Mouse (Mus musculus) left cerebral cortex, adult 2 months (tissue): ENCODE data around the gene Lclat1. TPM values are rescaled to one million over a fixed set of nuclear protein-coding genes. Genes with fewer than 3 reads are reported as not detected.

ENCODE experiments used
- DNase-seq, 2 experiments: peaks; one replicate each; pipeline ENCODE4 v3.0.0; 2021 to 2022; ENCODE audit warnings: low spot score in 2 of 2, mixed read lengths in 1 of 2; ENCODE audit errors: extremely low spot score in 1 of 2
- H3K27ac ChIP-seq: fragments of 200-600 bp; 2 replicates; pipeline ENCODE4 v1.8.1; 2022
- H3K4me3 ChIP-seq: fragments of 200-600 bp; 2 replicates; pipeline ENCODE4 v1.8.1; 2022
- CTCF ChIP-seq: fragments of 200-600 bp; IDR thresholded peaks from 2 replicates; pipeline ENCODE4 v1.8.1; 2022; ENCODE audit warnings: antibody characterized with exemption, mild to moderate bottlenecking, moderate library complexity
- intact Hi-C: fragments of 180-260 bp; cut with DNase I; formaldehyde crosslinking; loops from one replicate; pipeline ENCODE4 v1.15.1; 2025
- total RNA-seq, 2 experiments: library from RNA; stranded (reverse); gene quantifications; 2 replicates each; pipeline ENCODE4 v1.2.3; 2021

Lclat1 gene
- total RNA-seq, 2 experiments from 2014 or later: 38.5 to 40.2 TPM

DNA sequence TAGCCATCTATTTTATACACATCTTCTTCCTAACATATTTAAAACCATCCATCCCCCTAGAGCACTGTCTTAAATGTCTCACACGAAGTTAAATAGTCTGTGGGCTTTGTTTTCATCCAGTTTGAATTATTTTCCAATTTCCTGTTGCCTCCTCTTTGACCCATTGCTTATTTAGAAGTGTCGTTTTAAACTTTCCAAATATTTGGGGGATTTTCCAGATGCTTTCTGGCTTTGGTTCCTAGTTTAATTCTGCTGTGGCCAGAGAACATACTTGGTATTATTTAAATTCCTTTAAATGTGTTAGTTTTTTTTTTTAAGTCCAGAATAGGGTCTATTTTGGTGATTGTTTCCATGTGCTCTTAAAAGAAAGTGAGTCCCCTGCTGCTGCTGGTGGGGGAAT lies 176.5 kb downstream of the Lclat1 start:
- TF ChIP-seq CTCF: no peak

More for the DNA sequence above, 176.5 kb downstream of the Lclat1 start:
- no peak overlapping the region for H3K4me3 ChIP-seq
- DNase-seq: no peak
- intact Hi-C loops: no loop called here
- H3K27ac ChIP-seq: no peak overlapping the region

Other genes starting within 250 kb of the Lclat1 start
- gene Lbh, start 189.7 kb upstream of the Lclat1 start, total RNA-seq: 10 to 100 TPM; 37.5 to 37.8 TPM